Mouse (Mus musculus) CD4-positive naive resting alpha-beta T cell, adult 57 days (primary cell): ENCODE measurements around the gene Mettl21a. TPM values are rescaled to one million over a fixed set of nuclear protein-coding genes. Genes with fewer than 3 reads are reported as not detected.

ENCODE experiments used
- total RNA-seq: library from RNA; stranded (reverse); gene quantifications from one replicate; pipeline ENCODE4 v1.2.4, GENCODE M21; 2023

The Mettl21a gene
- total RNA-seq: 6.9 TPM

GRCm38 (mm10) chr1:64616881-64617714 lies at the start of gene Mettl21a:
TSS of gene Mettl21a (minus strand) at chr1:64617242.

Other genes starting within 250 kb of the Mettl21a start
- gene Creb1, start 84.6 kb downstream of the Mettl21a start, total RNA-seq: 115 TPM
- gene Ccnyl1, start 73.2 kb upstream of the Mettl21a start, total RNA-seq: 9.9 TPM
- gene Fzd5, start 120.5 kb upstream of the Mettl21a start, total RNA-seq: 4.8 TPM